Mouse (Mus musculus): Measurements from ENCODE around the gene Pxk. TPM values are rescaled to one million over a fixed set of nuclear protein-coding genes. Genes with fewer than 3 reads are reported as not detected.

Gene Pxk
- polyA plus RNA-seq, 1 experiment: 17.8 TPM

- Histone ChIP-seq H3K36me3 (ENCODE audit: control insufficient read depth, insufficient read depth) (no peaks in the 10 kb centered on the region), H3K4me3 (ENCODE audit: insufficient read depth, poor library complexity, severe bottlenecking) (no peak overlapping the region), H3K79me3 (ENCODE audit: low read depth) (no peaks in the 10 kb centered on the region), H3ac (ENCODE audit: control insufficient read depth, insufficient read length, low read depth) (no peak overlapping the region), H3K79me2 (ENCODE audit: control insufficient read depth, insufficient read depth) (no peaks in the 10 kb centered on the region), H3K27me3 (ENCODE audit: control insufficient read depth, insufficient read depth, insufficient read length) (peaks cover 8% of the 10 kb centered on the region)
- TF ChIP-seq USF1 (IDR thresholded peaks at IDR 0.05; ENCODE audit: low read depth): no peak
- no peak for TF ChIP-seq CTCF (IDR thresholded peaks at IDR 0.05; ENCODE audit: control insufficient read depth, insufficient read depth, insufficient read length)
- TF ChIP-seq CEBPB (IDR thresholded peaks at IDR 0.05; ENCODE audit: low read depth): no peak
- no peak for TF ChIP-seq FOSL1 (IDR thresholded peaks at IDR 0.05; ENCODE audit: insufficient read depth, low read length, poor library complexity, severe bottlenecking)
- TF ChIP-seq MAX (IDR thresholded peaks at IDR 0.05): no peak
- no peak for TF ChIP-seq MYOG (IDR thresholded peaks at IDR 0.05; ENCODE audit: control insufficient read depth, extremely low read depth, insufficient read length)
These were observed 102.8 kb downstream of the Pxk start for GRCm38 (mm10) chr14:8200769-8201168.

- H3K79me3 ChIP-seq (ENCODE audit: low read depth): no peaks in the 10 kb centered on the region
- H3K27me3 ChIP-seq (ENCODE audit: control insufficient read depth, insufficient read depth, insufficient read length): peaks cover 6% of the 10 kb centered on the region
- TF ChIP-seq MYOD1 (IDR thresholded peaks at IDR 0.05; ENCODE audit: control insufficient read depth, insufficient read length, low read depth) (no peak), FOSL1 (IDR thresholded peaks at IDR 0.05; ENCODE audit: insufficient read depth, low read length, poor library complexity, severe bottlenecking) (no peak), CEBPB (IDR thresholded peaks at IDR 0.05; ENCODE audit: low read depth) (no peak), MYOG (IDR thresholded peaks at IDR 0.05; ENCODE audit: control insufficient read depth, extremely low read depth, insufficient read length) (no peak), CTCF (IDR thresholded peaks at IDR 0.05; ENCODE audit: control insufficient read depth, insufficient read depth, insufficient read length) (no peak), USF1 (IDR thresholded peaks at IDR 0.05; ENCODE audit: low read depth) (no peak), MAX (IDR thresholded peaks at IDR 0.05) (no peak)
- no peak overlapping the region for H3ac ChIP-seq (ENCODE audit: control insufficient read depth, insufficient read length, low read depth)
- no peaks in the 10 kb centered on the region for H3K79me2 ChIP-seq (ENCODE audit: control insufficient read depth, insufficient read depth)
- H3K36me3 ChIP-seq (ENCODE audit: control insufficient read depth, insufficient read depth): no peaks in the 10 kb centered on the region
- no peak overlapping the region for H3K4me3 ChIP-seq (ENCODE audit: insufficient read depth, poor library complexity, severe bottlenecking)
These were observed 103.7 kb downstream of the Pxk start for GRCm38 (mm10) chr14:8201715-8202114.

- Histone ChIP-seq H3ac (ENCODE audit: control insufficient read depth, insufficient read length, low read depth) (no peak overlapping the region), H3K36me3 (ENCODE audit: control insufficient read depth, insufficient read depth) (no peaks in the 10 kb centered on the region), H3K79me3 (ENCODE audit: low read depth) (no peaks in the 10 kb centered on the region), H3K79me2 (ENCODE audit: control insufficient read depth, insufficient read depth) (no peaks in the 10 kb centered on the region), H3K27me3 (ENCODE audit: control insufficient read depth, insufficient read depth, insufficient read length) (peaks cover 3% of the 10 kb centered on the region), H3K4me3 (ENCODE audit: insufficient read depth, poor library complexity, severe bottlenecking) (no peak overlapping the region)
- TF ChIP-seq MYOG (IDR thresholded peaks at IDR 0.05; ENCODE audit: control insufficient read depth, extremely low read depth, insufficient read length) (no peak), FOSL1 (IDR thresholded peaks at IDR 0.05; ENCODE audit: insufficient read depth, low read length, poor library complexity, severe bottlenecking) (no peak), MAX (IDR thresholded peaks at IDR 0.05) (no peak), CTCF (IDR thresholded peaks at IDR 0.05; ENCODE audit: control insufficient read depth, insufficient read depth, insufficient read length) (no peak), USF1 (IDR thresholded peaks at IDR 0.05; ENCODE audit: low read depth) (no peak), MYOD1 (IDR thresholded peaks at IDR 0.05; ENCODE audit: control insufficient read depth, insufficient read length, low read depth) (no peak), CEBPB (IDR thresholded peaks at IDR 0.05; ENCODE audit: low read depth) (no peak)
These were observed 108.3 kb downstream of the Pxk start for GRCm38 (mm10) chr14:8206179-8206910.

- TF ChIP-seq MYOG (IDR thresholded peaks at IDR 0.05; ENCODE audit: control insufficient read depth, extremely low read depth, insufficient read length): no peak
- TF ChIP-seq USF1 (IDR thresholded peaks at IDR 0.05; ENCODE audit: low read depth): no peak
- no peak for TF ChIP-seq CTCF (IDR thresholded peaks at IDR 0.05; ENCODE audit: control insufficient read depth, insufficient read depth, insufficient read length)
- TF ChIP-seq MAX (IDR thresholded peaks at IDR 0.05): no peak
- Histone ChIP-seq H3K79me3 (ENCODE audit: low read depth) (no peaks in the 10 kb centered on the region), H3K79me2 (ENCODE audit: control insufficient read depth, insufficient read depth) (no peaks in the 10 kb centered on the region), H3K4me3 (ENCODE audit: insufficient read depth, poor library complexity, severe bottlenecking) (no peak overlapping the region), H3ac (ENCODE audit: control insufficient read depth, insufficient read length, low read depth) (no peak overlapping the region), H3K36me3 (ENCODE audit: control insufficient read depth, insufficient read depth) (no peaks in the 10 kb centered on the region), H3K27me3 (ENCODE audit: control insufficient read depth, insufficient read depth, insufficient read length) (peaks cover 3% of the 10 kb centered on the region)
These were observed 109.1 kb downstream of the Pxk start for GRCm38 (mm10) chr14:8207105-8207504.

GRCm38 (mm10) chr14:8207543-8207942 lies 109.5 kb downstream of the Pxk start:
- Histone ChIP-seq H3K27me3 (ENCODE audit: control insufficient read depth, insufficient read depth, insufficient read length) (no peaks in the 10 kb centered on the region), H3K4me3 (ENCODE audit: insufficient read depth, poor library complexity, severe bottlenecking) (no peak overlapping the region), H3K79me3 (ENCODE audit: low read depth) (no peaks in the 10 kb centered on the region), H3K36me3 (ENCODE audit: control insufficient read depth, insufficient read depth) (no peaks in the 10 kb centered on the region), H3ac (ENCODE audit: control insufficient read depth, insufficient read length, low read depth) (no peak overlapping the region), H3K79me2 (ENCODE audit: control insufficient read depth, insufficient read depth) (no peaks in the 10 kb centered on the region)
- TF ChIP-seq CTCF (IDR thresholded peaks at IDR 0.05; ENCODE audit: control insufficient read depth, insufficient read depth, insufficient read length) (no peak), MYOD1 (IDR thresholded peaks at IDR 0.05; ENCODE audit: control insufficient read depth, insufficient read length, low read depth) (no peak), MAX (IDR thresholded peaks at IDR 0.05) (no peak), CEBPB (IDR thresholded peaks at IDR 0.05; ENCODE audit: low read depth) (no peak)

GRCm38 (mm10) chr14:8208876-8209275 lies 110.9 kb downstream of the Pxk start:
- H3K79me2 ChIP-seq (ENCODE audit: control insufficient read depth, insufficient read depth): no peaks in the 10 kb centered on the region

More at GRCm38 (mm10) chr14:8208876-8209275, 110.9 kb downstream of the Pxk start:
- Histone ChIP-seq H3K79me3 (ENCODE audit: low read depth) (no peaks in the 10 kb centered on the region), H3K36me3 (ENCODE audit: control insufficient read depth, insufficient read depth) (no peaks in the 10 kb centered on the region), H3ac (ENCODE audit: control insufficient read depth, insufficient read length, low read depth) (no peak overlapping the region), H3K27me3 (ENCODE audit: control insufficient read depth, insufficient read depth, insufficient read length) (no peaks in the 10 kb centered on the region), H3K4me3 (ENCODE audit: insufficient read depth, poor library complexity, severe bottlenecking) (no peak overlapping the region)
- no peak for TF ChIP-seq USF1 (IDR thresholded peaks at IDR 0.05; ENCODE audit: low read depth)
- TF ChIP-seq MYOG (IDR thresholded peaks at IDR 0.05; ENCODE audit: control insufficient read depth, extremely low read depth, insufficient read length): no peak
- no peak for TF ChIP-seq CTCF (IDR thresholded peaks at IDR 0.05; ENCODE audit: control insufficient read depth, insufficient read depth, insufficient read length)

Data from C2C12 (cell line).